Mouse (Mus musculus) layer of hippocampus, postnatal 14 days (tissue): ENCODE results near the gene Lcor. TPM values are rescaled to one million over a fixed set of nuclear protein-coding genes. Genes with fewer than 3 reads are reported as not detected.

ENCODE experiments used
- microRNA-seq, 2 experiments: library from miRNA; unstranded; fragments of <30 nt; microRNA quantifications; one replicate each; pipeline ENCODE4 v1.2.0; 2021
- total RNA-seq, 2 experiments: library from RNA; stranded (reverse); gene quantifications; 2 replicates each; pipeline ENCODE4 v1.2.3; 2021

Gene Lcor
- total RNA-seq, 2 experiments from 2014 or later = 15.8 to 16.8 TPM

Small RNA genes lying within 50 kb of the gene (microRNA-seq; reads per million reads assigned to microRNA genes)
- 0 reads per million in 2 experiments for gene Mir8091

Other genes with a start within 250 kb of the Lcor start
- 100 to 1,000 TPM; 130 to 136 TPM for gene Tm9sf3, start 218.6 kb upstream of the Lcor start, total RNA-seq
- 1 to 10 TPM; 1.7 to 2.2 TPM for gene Pik3ap1, start 97.5 kb upstream of the Lcor start, total RNA-seq
- 10 to 100 TPM; 10.9 to 12.7 TPM for gene Gm340, start 99.7 kb downstream of the Lcor start, total RNA-seq